Mouse (Mus musculus) splenic B cell, adult 2 months (primary cell): ENCODE data around the gene G430095P16Rik.

Experiments used
- DNase-seq: peaks from one replicate; pipeline ENCODE4 v3.0.0-alpha.2; 2011; ENCODE audit warnings: low read depth, low spot score
- H3K27me3 ChIP-seq: 2 replicates; pipeline ENCODE4 v1.6.1; 2012; ENCODE audit warnings: mild to moderate bottlenecking, low read length, moderate library complexity, mixed read lengths; ENCODE audit not compliant: control insufficient read depth, poor library complexity, insufficient read depth, severe bottlenecking
- H3K36me3 ChIP-seq: 2 replicates; pipeline ENCODE4 v1.6.1; 2012; ENCODE audit warnings: mild to moderate bottlenecking, low read length, moderate library complexity, mixed read lengths; ENCODE audit not compliant: control insufficient read depth, poor library complexity, insufficient read depth, severe bottlenecking

G430095P16Rik gene

DNA sequence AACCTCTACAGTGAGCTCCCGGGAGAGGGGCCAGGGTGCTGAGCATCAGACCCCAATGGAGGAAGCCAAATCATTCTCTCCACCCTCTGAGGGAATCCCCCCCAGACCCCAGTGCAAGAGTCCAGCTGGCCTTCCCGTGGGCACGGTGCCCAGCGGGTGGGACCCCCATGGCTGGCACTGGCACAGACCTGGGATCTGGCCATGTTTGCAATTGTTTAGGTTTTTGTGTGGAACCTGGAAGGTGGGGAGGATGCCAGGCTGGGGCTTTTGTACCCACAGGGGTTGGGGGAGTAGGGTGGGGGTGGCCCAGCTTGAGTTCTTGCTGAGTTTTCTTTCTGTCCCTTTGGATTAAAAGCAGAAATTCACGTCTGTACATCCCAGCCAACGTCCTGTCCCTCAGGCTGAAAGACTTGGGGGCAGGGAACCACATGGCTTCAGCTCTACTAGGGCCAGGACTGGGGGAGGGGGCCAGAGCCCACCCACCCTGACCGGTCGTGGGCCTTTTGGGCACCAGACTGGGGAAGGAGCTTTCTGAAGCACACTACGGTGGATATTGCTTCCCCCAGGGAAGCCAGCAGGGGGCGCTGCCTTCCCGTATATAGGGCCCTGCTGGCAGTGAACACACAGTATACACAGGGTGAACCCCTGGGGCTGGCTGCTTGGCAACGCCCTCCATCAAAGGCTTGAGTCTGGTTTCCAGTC is 13.9 kb upstream of the G430095P16Rik start:
- DNase-seq: peak; percentile 91
- H3K27me3 ChIP-seq: no peaks in the 10 kb centered on the region

DNA sequence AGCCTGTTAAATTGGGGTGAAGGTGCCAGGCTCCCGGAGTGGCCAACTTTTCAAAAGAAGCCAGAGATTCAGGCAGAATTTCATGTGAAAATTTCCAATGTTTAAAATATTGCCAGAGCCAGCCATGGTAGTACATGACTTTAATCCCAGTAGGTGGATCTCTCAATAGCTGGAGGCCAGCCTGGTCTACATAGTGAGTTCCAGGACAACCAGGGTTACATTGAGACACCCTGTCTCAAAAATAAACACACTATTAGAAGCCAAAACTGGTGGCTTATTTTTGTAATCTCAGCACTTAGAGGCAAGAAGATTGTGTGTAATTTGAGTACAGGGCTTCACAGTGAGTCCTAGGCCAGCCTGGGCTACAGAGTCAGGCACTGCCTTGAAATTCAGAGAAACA is 12.9 kb upstream of the G430095P16Rik start:
- no peak for DNase-seq

More for the DNA sequence above, 13.9 kb upstream of the G430095P16Rik start:
- H3K36me3 ChIP-seq: no peaks in the 10 kb centered on the region

DNA sequence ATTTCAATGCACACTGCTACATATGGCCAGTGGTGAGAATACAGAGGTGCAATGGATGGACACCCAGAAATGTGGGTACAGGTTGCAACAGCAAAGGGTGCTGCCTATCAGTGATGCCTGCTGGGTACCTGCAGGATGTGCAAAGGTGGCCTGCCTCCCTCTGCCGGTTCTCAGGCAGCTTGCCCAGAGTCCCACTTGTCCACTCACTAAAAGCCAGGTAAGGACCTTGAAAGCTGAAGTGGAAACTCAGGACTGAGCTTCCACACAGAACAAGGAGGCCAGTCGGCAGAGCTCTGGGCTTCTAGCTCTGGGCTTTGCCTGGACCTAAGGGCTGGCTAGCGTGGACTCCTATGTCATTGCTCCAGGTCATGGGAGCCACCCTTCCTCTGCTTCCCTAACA is 11.5 kb upstream of the G430095P16Rik start:
- no peaks in the 10 kb centered on the region for H3K36me3 ChIP-seq
- H3K27me3 ChIP-seq: no peaks in the 10 kb centered on the region
- DNase-seq: no peak

More for the DNA sequence above, 12.9 kb upstream of the G430095P16Rik start:
- no peaks in the 10 kb centered on the region for H3K36me3 ChIP-seq
- no peaks in the 10 kb centered on the region for H3K27me3 ChIP-seq

DNA sequence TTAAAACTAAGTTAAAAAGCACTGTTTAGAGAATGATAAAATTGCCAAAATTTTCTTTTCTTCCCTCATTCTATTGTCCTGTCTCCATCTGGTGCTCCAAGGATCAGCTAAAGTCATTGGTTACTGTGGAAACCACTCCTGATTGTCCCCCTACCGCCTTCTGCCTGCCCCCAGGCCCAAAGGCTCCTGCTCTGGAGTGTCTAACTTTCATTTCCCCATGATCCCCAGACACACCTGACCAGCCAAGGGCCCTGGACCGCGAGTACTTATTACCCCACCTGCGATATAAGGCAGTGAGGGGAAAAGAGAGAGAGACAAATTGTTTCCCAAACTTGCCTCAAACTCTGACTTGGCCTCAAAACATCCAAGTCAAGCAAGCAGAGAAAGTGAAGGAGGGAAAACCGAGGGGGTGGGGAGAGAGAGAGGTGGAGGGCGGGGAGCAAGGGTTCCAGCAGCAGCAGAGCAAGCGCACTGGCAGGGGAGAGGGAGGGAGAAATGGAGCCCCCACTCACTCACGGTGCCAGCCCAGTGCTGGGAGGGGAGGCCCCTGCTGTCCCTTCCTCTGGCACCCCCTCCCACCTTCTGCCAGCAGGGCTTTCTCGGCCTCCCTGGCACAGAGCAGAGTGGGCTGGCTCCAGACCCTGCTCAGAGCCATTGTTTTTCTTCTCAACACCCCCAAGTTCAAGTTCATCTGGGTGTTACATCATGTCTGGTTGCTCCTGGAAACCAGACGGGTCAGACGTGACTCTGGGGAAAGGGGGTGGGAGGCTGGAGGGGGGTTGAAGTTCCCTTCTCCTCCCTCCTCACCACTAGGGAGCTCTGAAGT is 10.7 kb upstream of the G430095P16Rik start:
- Histone ChIP-seq H3K27me3 (no peaks in the 10 kb centered on the region), H3K36me3 (no peaks in the 10 kb centered on the region)
- DNase-seq: no peak

DNA sequence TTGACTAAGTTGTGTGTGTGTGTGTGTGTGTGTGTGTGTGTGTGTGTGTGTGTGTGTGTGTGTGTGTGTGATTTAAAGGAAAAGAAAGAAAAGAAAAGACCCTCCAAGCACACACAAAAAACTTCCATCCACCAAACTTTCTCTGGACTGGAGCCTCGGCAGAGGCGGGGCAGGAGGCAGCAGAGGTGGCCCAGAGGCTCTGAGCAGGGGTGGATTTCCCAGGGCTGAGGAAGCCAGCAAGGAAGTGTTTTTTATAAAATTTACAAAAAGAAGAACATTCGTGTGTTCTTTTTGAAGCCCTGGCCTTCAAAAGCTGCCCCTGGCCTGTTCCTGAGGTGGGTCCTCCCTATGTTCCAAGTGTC is 10.1 kb upstream of the G430095P16Rik start:
- DNase-seq: no peak
- H3K27me3 ChIP-seq: no peaks in the 10 kb centered on the region
- H3K36me3 ChIP-seq: no peaks in the 10 kb centered on the region

DNA sequence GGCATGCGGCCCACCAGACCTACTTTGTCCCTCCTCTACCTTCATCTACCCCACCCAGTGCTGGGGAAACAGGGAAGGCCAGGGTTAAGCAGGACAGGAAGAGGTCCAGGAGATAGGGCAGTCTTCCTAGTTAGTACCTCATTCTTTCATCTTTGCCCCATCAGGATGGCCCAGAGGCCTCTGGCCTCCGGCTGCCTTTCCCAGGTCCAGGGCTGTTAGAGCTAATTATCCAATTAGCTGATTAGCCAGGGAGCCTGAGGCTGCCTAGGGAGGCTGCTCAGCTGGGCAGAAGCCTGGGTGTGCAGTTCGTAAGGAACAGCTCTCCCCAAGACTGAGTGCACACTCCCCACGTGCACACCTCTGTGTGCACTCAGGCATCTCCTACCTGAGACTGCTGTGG is 9.4 kb upstream of the G430095P16Rik start:
- no peaks in the 10 kb centered on the region for H3K27me3 ChIP-seq
- no peak for DNase-seq
- no peaks in the 10 kb centered on the region for H3K36me3 ChIP-seq

DNA sequence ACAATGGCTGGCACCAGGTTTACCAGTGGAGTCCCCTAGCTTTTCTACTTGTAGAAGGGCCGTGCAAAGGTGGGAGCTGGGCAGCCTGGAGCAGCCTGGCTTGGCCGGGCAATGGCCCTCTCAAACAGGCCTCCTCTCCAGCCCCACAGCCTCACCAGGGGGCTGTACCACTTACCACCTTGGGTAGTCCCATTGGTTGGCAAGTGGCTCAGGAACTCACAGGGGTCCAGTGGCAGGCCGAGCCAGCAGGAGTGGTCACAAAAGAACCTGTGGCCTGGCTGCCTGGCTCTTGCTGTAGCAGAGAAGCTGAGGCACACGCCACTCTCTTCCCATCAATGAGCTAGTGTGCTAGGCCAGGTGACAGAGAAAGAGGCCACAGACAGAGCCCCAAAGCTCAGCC is 8.6 kb upstream of the G430095P16Rik start:
- no peaks in the 10 kb centered on the region for H3K36me3 ChIP-seq
- no peak for DNase-seq
- H3K27me3 ChIP-seq: no peaks in the 10 kb centered on the region

DNA sequence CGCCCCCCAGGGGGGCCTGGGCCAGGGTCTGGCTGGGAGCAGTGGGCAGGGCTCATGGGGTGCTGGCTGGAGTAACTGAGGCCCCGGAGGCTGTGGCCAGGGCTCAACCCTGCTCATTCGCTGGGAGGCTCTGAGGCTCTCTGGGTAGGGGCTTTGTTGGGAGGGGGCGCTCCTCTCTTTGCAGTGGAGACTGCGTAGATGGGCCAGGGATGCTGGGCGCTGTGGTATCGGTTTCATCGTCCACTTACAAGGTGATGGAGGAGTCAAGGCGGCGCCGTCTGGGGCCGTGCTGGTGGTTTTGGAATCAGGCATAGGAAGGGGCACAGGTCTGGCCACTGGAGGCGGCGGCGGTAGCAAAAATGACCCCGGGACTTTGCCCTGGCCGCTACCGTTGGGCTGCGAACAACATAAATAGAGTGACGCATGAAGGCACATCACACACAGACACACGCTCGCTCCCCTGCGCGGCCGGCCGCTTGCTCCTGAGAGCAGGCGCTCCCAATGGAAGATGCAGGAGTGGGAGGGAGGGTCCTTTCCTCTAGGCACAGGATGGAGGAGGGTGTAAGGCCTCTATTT is 6.8 kb upstream of the G430095P16Rik start:
- Histone ChIP-seq H3K36me3 (no peaks in the 10 kb centered on the region), H3K27me3 (no peaks in the 10 kb centered on the region)
- DNase-seq: no peak

DNA sequence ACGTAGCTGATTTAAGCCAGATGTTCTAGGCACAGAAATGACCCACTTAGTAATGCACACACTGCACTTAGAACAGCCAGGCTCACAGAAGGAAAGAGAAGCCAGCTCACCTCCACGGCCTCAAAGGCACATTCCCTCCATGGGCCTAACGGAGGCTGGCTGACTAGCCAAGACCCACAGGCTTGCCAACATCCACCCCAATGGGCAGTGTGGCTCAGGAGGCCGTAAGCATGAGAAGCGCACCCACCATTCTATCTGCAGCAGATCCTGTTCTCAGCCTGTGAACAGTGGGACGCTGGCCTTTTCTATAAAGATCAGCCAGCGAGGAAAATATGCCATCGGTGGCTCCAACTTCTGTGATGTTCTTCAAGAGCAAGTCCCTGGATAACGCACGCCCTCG is 6.0 kb upstream of the G430095P16Rik start:
- H3K36me3 ChIP-seq: no peaks in the 10 kb centered on the region
- DNase-seq: no peak
- H3K27me3 ChIP-seq: no peaks in the 10 kb centered on the region

DNA sequence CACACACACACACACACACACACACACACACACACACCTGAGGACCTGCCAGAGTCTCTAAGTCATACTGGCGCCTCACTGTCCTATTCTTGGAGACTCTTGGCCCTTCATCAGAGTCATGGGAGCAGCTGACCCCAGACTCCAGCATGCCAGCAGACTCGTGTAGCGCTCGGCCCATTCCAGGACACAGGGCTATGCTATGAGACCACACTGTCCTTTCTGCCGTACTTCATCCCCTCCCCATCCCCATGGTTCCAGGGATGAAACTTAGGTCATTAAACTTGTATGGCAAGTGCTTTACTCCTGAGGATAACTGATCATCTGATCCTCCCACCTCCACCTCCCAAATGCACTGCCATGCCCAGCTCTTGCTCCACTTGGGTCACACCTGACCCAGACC is 4.3 kb upstream of the G430095P16Rik start:
- no peaks in the 10 kb centered on the region for H3K27me3 ChIP-seq
- no peak for DNase-seq
- H3K36me3 ChIP-seq: no peaks in the 10 kb centered on the region

DNA sequence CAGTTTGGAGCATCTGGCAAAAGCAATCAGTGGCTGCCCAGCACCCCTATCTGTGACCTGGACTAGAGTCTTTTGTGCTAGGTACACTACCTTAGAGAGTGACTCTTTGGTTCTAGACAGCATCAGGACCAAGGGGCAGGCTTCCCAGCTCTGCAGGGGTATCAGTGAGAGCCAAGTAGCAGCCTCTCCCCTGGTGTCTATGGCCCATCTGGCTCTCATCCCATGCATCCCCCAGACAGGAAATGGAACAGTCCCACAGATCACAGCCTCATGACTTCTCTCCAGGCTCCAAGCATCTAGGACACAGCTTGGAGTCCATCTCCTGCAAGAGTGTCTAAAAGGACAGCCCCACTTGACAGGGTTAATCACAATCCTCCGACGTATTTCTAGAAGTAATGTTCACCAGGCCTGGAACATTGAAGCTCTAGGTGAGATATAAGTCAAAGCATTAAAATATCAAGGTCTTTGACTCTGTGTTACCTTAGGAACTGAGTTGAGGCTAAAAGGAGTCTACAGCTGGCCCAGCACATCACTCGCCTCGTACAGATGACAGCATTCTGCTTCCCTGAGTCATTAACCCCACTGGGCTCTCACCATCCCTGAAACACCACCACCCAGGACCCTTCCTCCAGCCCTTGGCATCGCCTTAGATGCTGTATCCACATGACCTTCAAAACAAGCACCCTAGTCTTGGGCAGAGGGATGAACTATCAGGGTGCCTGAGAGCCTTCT is 3.7 kb upstream of the G430095P16Rik start:
- H3K27me3 ChIP-seq: no peaks in the 10 kb centered on the region
- H3K36me3 ChIP-seq: no peaks in the 10 kb centered on the region
- no peak for DNase-seq

DNA sequence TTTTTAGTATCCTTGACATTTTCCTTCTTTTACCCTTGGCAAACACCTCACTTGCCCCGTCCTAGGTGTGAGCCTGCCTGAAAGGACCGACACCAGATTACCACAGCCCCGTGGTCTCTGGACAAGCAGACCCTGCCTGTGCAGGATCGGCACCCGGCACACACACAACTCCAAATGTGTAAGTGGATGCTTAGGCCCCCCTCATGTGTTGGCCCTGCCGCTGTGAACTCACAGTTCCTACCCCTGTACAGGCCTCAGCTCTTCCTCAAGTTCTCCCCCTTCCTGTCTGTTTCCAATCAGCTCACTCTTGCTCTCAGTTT is 317 bp upstream of the G430095P16Rik start:
- no peak for DNase-seq
- Histone ChIP-seq H3K36me3 (no peaks in the 10 kb centered on the region), H3K27me3 (no peaks in the 10 kb centered on the region)

DNA sequence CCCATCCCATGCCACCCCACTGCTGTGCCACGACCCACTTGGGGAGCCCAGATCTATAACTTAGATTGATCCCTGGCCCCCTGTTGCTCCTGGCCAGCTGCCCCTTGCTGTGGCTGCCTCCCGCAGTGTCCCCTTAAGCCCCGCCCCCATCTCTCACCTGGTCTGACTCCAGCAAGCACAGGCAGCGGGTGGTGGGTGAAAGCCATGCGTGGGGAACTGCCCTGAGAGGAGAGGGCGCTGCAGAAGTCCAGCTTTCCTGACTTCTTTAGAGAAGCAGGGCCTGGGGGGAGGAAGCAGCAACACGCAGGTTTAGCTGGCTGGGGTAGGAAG is 729 bp downstream of the G430095P16Rik start:
- no peaks in the 10 kb centered on the region for H3K36me3 ChIP-seq
- no peaks in the 10 kb centered on the region for H3K27me3 ChIP-seq
- no peak for DNase-seq

DNA sequence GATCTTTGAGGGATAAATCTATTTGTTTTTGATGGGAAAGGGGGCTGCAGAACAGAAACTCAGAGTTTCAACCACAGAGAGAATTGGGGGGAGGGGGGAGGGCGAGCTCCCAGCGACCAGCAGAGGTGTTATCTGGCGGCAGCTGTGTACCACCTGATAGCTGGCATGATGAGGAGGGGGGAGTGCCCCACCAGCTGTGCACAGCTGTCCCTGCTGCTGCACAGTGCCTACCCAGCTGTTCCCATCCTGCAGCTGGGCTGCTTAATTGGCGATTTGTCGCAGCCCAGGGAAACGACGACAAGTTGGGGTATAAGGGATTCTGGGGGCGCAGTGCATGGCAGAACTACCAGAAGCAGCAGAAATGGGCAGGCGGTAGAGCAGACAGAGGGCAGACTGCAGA is 1.9 kb downstream of the G430095P16Rik start:
- Histone ChIP-seq H3K36me3 (no peaks in the 10 kb centered on the region), H3K27me3 (no peaks in the 10 kb centered on the region)
- DNase-seq: no peak
